In genomic region chr1:193905711-193906110, GRCm38 (mm10) we compare ENCODE assay signal across 15 mouse cellular contexts.
A peak's percentile ranks its signal among the peaks of the same experiment; 100 is the strongest.
DNase-seq lines count a peak whose midpoint lies in the region; ATAC-seq and TF ChIP-seq lines count a peak whose summit lies in the region.
"Had no signal": no experiment of that assay in that cellular context is flagged by ENCODE, and none has a peak within 500 bp of the region (broad histone marks: within the 10 kb centered on the region; RNA-seq: fewer than 3 reads in every experiment).

No protein-coding gene starts in this region.

- H3K9ac ChIP-seq in liver, embryonic 14.5 days (replicated peaks) = no peak overlapping the region
- H3K9ac ChIP-seq: embryonic facial prominence, embryonic 15.5 days; midbrain, embryonic 15.5 days; neural tube, embryonic 13.5 days had no signal

- H3K4me1 ChIP-seq in liver, embryonic 14.5 days (replicated peaks; ENCODE audit: control insufficient read depth in 2 of 2, insufficient read depth in 2 of 2, low read length in 1 of 2) = no peaks in the 10 kb centered on the region
- H3K4me1 ChIP-seq: embryonic facial prominence, embryonic 15.5 days; midbrain, embryonic 15.5 days; neural tube, embryonic 13.5 days had no signal

- no peak overlapping the region for H3K27ac ChIP-seq in liver, embryonic 14.5 days
- H3K27ac ChIP-seq: embryonic facial prominence, embryonic 15.5 days; midbrain, embryonic 15.5 days; neural tube, embryonic 13.5 days had no signal

- H3K36me3 ChIP-seq in liver, embryonic 14.5 days (replicated peaks; ENCODE audit: control insufficient read depth, insufficient read depth, low read depth) = no peaks in the 10 kb centered on the region
- H3K36me3 ChIP-seq: embryonic facial prominence, embryonic 15.5 days; midbrain, embryonic 15.5 days; neural tube, embryonic 13.5 days had no signal

- TF ChIP-seq EP300 in liver, embryonic 14.5 days (IDR thresholded peaks at IDR 0.05; ENCODE audit: low read depth) = no peak

- H3K9me3 ChIP-seq in liver, embryonic 14.5 days (ENCODE audit: control insufficient read depth, low read length) = no peaks in the 10 kb centered on the region
- H3K9me3 ChIP-seq: embryonic facial prominence, embryonic 15.5 days; midbrain, embryonic 15.5 days; neural tube, embryonic 13.5 days had no signal

- ATAC-seq in liver, embryonic 14.5 days (ENCODE audit: insufficient read depth) = peak; percentile 43; the same call in 1 of the 2 replicates
- ATAC-seq in inflammation-experienced regulatory T-cells, adult 6 months = no peak
- ATAC-seq: midbrain, embryonic 15.5 days had no signal

- DNase-seq in 416B (ENCODE audit: low read depth) = peak; percentile 48
- DNase-seq in ES-CJ7 (ENCODE audit: low read depth, low spot score) = peak; percentile 34
- DNase-seq in adrenal gland, postnatal 36 days = peak; percentile 13 to 22
- DNase-seq in liver, embryonic 14.5 days (ENCODE audit: low read depth in 3 of 3, low spot score in 3 of 3) = peak; percentile 22 to 53 (median 26)
- DNase-seq in cerebellum, adult 11 months = no peak
- DNase-seq in retina, postnatal 1 day = no peak
- DNase-seq: cerebellum, postnatal 14 days; kidney, adult 18-20 months; kidney, postnatal 4 days; lung, postnatal 36 days; right cerebral cortex, adult 18-20 months had no signal

- H3K4me3 ChIP-seq in liver, embryonic 14.5 days (ENCODE audit: insufficient read depth in 1 of 2, low read depth in 2 of 2, low read length in 2 of 2) = no peak overlapping the region
- H3K4me3 ChIP-seq: embryonic facial prominence, embryonic 15.5 days; midbrain, embryonic 15.5 days; neural tube, embryonic 13.5 days had no signal

- TF ChIP-seq CTCF in liver, embryonic 14.5 days (IDR thresholded peaks at IDR 0.05; ENCODE audit: low read depth) = no peak

- no peak overlapping the region for H3K4me2 ChIP-seq in liver, embryonic 14.5 days (ENCODE audit: low read depth)
- H3K4me2 ChIP-seq: embryonic facial prominence, embryonic 15.5 days; midbrain, embryonic 15.5 days; neural tube, embryonic 13.5 days had no signal

- no peaks in the 10 kb centered on the region for H3K27me3 ChIP-seq in liver, embryonic 14.5 days (ENCODE audit: control insufficient read depth, insufficient read depth, low read length)
- H3K27me3 ChIP-seq: embryonic facial prominence, embryonic 15.5 days; midbrain, embryonic 15.5 days; neural tube, embryonic 13.5 days had no signal

Comparison
In these comparisons a context has a peak if more than half of its experiments do, and no peak if none do; other contexts are left out.
1. DNase-seq: peak in 416B (single experiment), ES-CJ7 (single experiment), adrenal gland, postnatal 36 days (2 of 2) and liver, embryonic 14.5 days (3 of 3); none in cerebellum, adult 11 months (single experiment) and retina, postnatal 1 day (single experiment).